Mouse (Mus musculus) brain, embryonic 14.5 days (tissue): ENCODE data around the gene Hspb7.
A peak's percentile ranks its signal among the peaks of the same experiment; 100 is the strongest.

Experiments
- CTCF ChIP-seq: fragments of 200-500 bp; IDR thresholded peaks from 2 replicates; pipeline ENCODE4 v1.5.1; 2012; ENCODE audit warnings: inconsistent platforms, mild to moderate bottlenecking, moderate library complexity, borderline replicate concordance; ENCODE audit not compliant: insufficient read depth, insufficient read length; ENCODE audit errors: extremely low read depth
- POLR2A ChIP-seq: fragments of 200-500 bp; IDR thresholded peaks from 2 replicates; pipeline ENCODE4 v1.6.1; 2012; ENCODE audit warnings: mild to moderate bottlenecking, inconsistent platforms, borderline replicate concordance; ENCODE audit not compliant: poor library complexity, insufficient read depth, insufficient read length, severe bottlenecking; ENCODE audit errors: extremely low read depth

GRCm38 (mm10) chr4:141444451-141445327 lies 24.1 kb downstream of the Hspb7 start, which contains the start of gene Zbtb17:
- no peak for TF ChIP-seq CTCF
- peak; percentile 72; the same call in 1 of the 2 replicates for TF ChIP-seq POLR2A
